Mouse (Mus musculus) lung, embryonic 15.5 days (tissue): Measurements from ENCODE around the gene AA467197. TPM values are rescaled to one million over a fixed set of nuclear protein-coding genes. Genes with fewer than 3 reads are reported as not detected.

Experiments
- ATAC-seq: fragments of 200-750 bp; cut with Nextera tagmentation; 2 replicates; pipeline ENCODE4 v1.8.0; 2017; ENCODE audit warnings: moderate number of reproducible peaks, borderline replicate concordance; ENCODE audit not compliant: low FRiP score, low TSS enrichment; ENCODE audit errors: extremely low read depth
- H3K27ac ChIP-seq: fragments of 300-500 bp; sonication (generic); 2 replicates; pipeline ENCODE4 v1.5.1; 2015; ENCODE audit warnings: moderate library complexity, mild to moderate bottlenecking, inconsistent platforms
- H3K27me3 ChIP-seq: fragments of 300-500 bp; sonication (generic); 2 replicates; pipeline ENCODE4 v1.6.1; 2015; ENCODE audit warnings: inconsistent platforms
- H3K36me3 ChIP-seq: fragments of 300-500 bp; sonication (generic); 2 replicates; pipeline ENCODE4 v1.6.1; 2015; ENCODE audit warnings: inconsistent platforms
- H3K4me1 ChIP-seq: fragments of 300-500 bp; sonication (generic); 2 replicates; pipeline ENCODE4 v1.6.1; 2015; ENCODE audit warnings: inconsistent platforms
- H3K4me2 ChIP-seq: fragments of 300-500 bp; sonication (generic); 2 replicates; pipeline ENCODE4 v1.6.1; 2015; ENCODE audit warnings: inconsistent platforms, mild to moderate bottlenecking, moderate library complexity
- H3K4me3 ChIP-seq: fragments of 300-500 bp; sonication (generic); 2 replicates; pipeline ENCODE4 v1.5.1; 2015; ENCODE audit warnings: mild to moderate bottlenecking, inconsistent platforms
- H3K9ac ChIP-seq: fragments of 300-500 bp; sonication (generic); 2 replicates; pipeline ENCODE4 v1.6.1; 2015; ENCODE audit warnings: inconsistent platforms
- H3K9me3 ChIP-seq: fragments of 300-500 bp; sonication (generic); 2 replicates; pipeline ENCODE4 v1.6.1; 2016; ENCODE audit warnings: inconsistent platforms
- WGBS: fragments of 180-500 bp; shearing (Covaris S2); methylation state at CpG from one replicate; pipeline ENCODE4 v1.1.7; 2015; 5-methylcytosine and 5-hydroxymethylcytosine counted together
- polyA plus RNA-seq: library from polyadenylated mRNA; unstranded; fragments of >200 nt; fragmentation: Nextera tagmentation; extraction: Ambion mirVana; gene quantifications from 2 replicates; pipeline ENCODE4 v1.2.1, GENCODE M21; 2015

The AA467197 gene
- polyA plus RNA-seq, 1 experiment from 2014 or later: 0.76 TPM

- H3K27me3 ChIP-seq: no peaks in the 10 kb centered on the region
- no peak overlapping the region for H3K4me2 ChIP-seq
- 78% methylated on average over 6 of the region's 6 CpGs for WGBS
- H3K36me3 ChIP-seq: no peaks in the 10 kb centered on the region
- H3K27ac ChIP-seq: no peak overlapping the region
- no peak for ATAC-seq
- H3K4me1 ChIP-seq: no peaks in the 10 kb centered on the region
- H3K4me3 ChIP-seq: no peak overlapping the region
- no peaks in the 10 kb centered on the region for H3K9me3 ChIP-seq
- no peak overlapping the region for H3K9ac ChIP-seq
Observed at GRCm38 (mm10) chr2:122617792-122618191, 19.0 kb upstream of the AA467197 start.

DNA sequence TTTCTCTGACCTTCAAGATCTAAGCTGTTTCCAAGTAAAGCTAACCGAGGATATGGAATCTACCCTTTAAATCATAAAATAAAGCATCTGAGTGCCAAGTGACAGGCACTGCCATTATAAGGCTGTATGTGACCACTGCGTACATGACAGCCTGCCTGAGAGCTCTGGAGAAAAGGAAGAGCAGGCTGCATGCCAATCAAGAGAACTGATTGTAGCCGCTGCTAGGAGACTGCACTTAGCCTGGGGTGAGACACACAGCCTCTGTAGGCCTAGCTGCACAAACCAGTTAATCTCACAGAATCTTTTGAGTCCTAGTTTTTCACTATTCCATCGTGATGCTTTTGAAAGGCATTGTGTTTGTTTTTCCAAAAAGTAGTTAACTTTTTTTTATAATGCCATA, 18.1 kb upstream of the AA467197 start:
- WGBS: 56% methylated on average over 4 of the region's 4 CpGs
- no peak overlapping the region for H3K4me2 ChIP-seq
- H3K4me1 ChIP-seq: no peaks in the 10 kb centered on the region
- H3K27me3 ChIP-seq: no peaks in the 10 kb centered on the region
- H3K27ac ChIP-seq: no peak overlapping the region
- ATAC-seq: no peak
- no peaks in the 10 kb centered on the region for H3K9me3 ChIP-seq
- no peak overlapping the region for H3K9ac ChIP-seq
- no peak overlapping the region for H3K4me3 ChIP-seq
- H3K36me3 ChIP-seq: no peaks in the 10 kb centered on the region

GRCm38 (mm10) chr2:122621337-122622110, 15.3 kb upstream of the AA467197 start:
- 75% methylated on average over 9 of the region's 9 CpGs for WGBS

DNA sequence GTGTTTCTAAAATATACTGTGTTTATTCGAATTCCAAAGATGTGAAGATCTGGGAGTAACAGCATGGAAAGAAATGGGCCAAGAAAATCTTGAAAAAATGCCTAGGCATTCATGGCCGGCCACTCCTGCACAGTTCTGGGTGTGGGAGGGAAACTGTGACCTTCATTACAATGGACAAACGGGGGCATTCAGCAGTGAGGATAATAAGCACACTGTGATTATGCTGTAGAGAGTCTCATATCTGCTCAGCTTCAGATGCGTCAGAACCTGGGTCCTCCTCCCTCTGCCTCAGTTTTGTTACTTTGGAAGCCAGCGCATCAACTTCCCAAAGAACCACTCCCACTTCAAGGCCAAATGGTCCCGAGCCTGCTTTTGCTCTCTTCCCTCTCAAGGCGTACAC, 10.9 kb upstream of the AA467197 start:
- Histone ChIP-seq H3K4me2 (no peak overlapping the region), H3K27ac (no peak overlapping the region), H3K4me1 (peaks cover 8% of the 10 kb centered on the region; the same call in 1 of the 2 replicates), H3K27me3 (no peaks in the 10 kb centered on the region), H3K4me3 (no peak overlapping the region), H3K9me3 (no peaks in the 10 kb centered on the region), H3K36me3 (no peaks in the 10 kb centered on the region), H3K9ac (no peak overlapping the region)
- WGBS: 55% methylated on average over 7 of the region's 7 CpGs
- ATAC-seq: no peak

More at GRCm38 (mm10) chr2:122621337-122622110, 15.3 kb upstream of the AA467197 start:
- H3K27ac ChIP-seq: no peak overlapping the region
- H3K4me3 ChIP-seq: no peak overlapping the region
- no peak overlapping the region for H3K9ac ChIP-seq
- no peaks in the 10 kb centered on the region for H3K27me3 ChIP-seq
- ATAC-seq: no peak
- no peaks in the 10 kb centered on the region for H3K9me3 ChIP-seq
- no peaks in the 10 kb centered on the region for H3K4me1 ChIP-seq
- H3K36me3 ChIP-seq: no peaks in the 10 kb centered on the region
- no peak overlapping the region for H3K4me2 ChIP-seq

- H3K36me3 ChIP-seq: peaks cover 12% of the 10 kb centered on the region
- no peaks in the 10 kb centered on the region for H3K9me3 ChIP-seq
- H3K27ac ChIP-seq: no peak overlapping the region
- ATAC-seq: no peak
- H3K4me2 ChIP-seq: 0 out of 2 replicates have a peak overlapping the region, but pooled peaks have one; percentile 8
- WGBS: 4% methylated on average over 7 of the region's 7 CpGs
- H3K4me3 ChIP-seq: no peak overlapping the region
- peaks cover 19% of the 10 kb centered on the region for H3K4me1 ChIP-seq
- no peak overlapping the region for H3K9ac ChIP-seq
- no peaks in the 10 kb centered on the region for H3K27me3 ChIP-seq
Observed at GRCm38 (mm10) chr2:122628976-122629375, 7.8 kb upstream of the AA467197 start.

DNA sequence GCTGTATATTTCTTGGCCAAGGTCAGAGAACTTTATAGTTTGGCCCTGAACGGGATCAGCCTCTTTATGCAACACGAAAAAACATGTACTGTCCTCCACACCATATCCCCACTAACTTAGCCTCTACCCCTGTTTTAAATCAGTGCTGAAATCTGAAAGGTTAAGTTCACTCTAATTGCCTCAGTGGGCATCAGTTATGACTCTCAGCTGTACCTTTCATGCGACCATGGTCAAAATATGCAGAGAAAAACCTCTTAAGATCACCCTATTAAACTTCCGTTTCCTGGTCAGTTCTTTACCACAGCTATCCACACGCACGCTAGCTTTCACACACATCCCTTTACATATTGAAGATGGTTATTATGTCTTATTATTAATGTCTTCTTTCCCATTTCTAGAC, 6.9 kb upstream of the AA467197 start:
- Histone ChIP-seq H3K4me1 (peaks cover 19% of the 10 kb centered on the region), H3K4me2 (peak overlapping the region; percentile 95), H3K4me3 (peak overlapping the region; percentile 94), H3K9me3 (no peaks in the 10 kb centered on the region), H3K9ac (peak overlapping the region; percentile 92; the same call in 1 of the 2 replicates), H3K36me3 (peaks cover 12% of the 10 kb centered on the region), H3K27ac (no peak overlapping the region), H3K27me3 (no peaks in the 10 kb centered on the region)
- no peak for ATAC-seq
- WGBS: 58% methylated on average over 6 of the region's 6 CpGs

DNA sequence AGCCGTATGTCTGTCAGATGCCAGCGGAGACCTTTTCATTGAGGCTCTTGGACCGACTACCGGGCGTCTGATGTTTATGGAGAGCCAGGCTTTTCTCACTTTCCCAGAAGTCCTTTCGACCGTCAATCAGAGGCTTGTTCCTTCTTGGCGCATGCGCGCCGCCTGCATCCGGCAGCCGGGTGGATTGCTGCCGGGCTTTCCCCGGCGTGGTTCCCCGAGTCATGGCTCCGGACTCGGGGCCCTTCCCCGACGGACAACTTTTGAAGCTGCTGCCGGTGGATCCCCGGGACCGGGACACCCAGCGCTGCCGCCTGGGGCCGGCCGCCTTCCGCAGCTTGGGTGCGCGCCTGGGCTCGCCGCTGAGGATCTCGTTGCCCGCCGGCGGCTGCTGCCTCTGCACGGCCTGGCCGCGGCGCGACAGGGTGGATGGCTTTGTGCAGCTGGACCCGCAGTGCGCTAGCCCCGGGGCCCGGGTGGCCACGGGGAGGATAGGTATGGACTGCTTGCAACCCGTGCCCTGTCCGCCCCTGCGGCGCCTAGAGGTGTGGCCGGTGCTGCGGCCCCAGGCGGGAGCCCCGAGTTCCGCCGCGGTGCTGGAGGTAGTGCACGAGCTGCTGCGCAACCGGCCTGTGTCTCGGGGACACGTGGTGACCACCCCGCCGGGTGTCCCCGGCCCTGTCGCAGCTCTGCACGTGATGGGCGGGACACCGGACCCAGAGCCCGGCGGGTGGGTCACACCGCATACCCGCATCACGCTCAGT, 6.1 kb upstream of the AA467197 start:
- H3K4me3 ChIP-seq: peak overlapping the region; percentile 94
- peaks cover 19% of the 10 kb centered on the region for H3K4me1 ChIP-seq
- peak overlapping the region; percentile 92 for H3K9ac ChIP-seq
- ATAC-seq: peak; percentile 82
- peak overlapping the region; percentile 77 for H3K27ac ChIP-seq
- H3K27me3 ChIP-seq: no peaks in the 10 kb centered on the region
- WGBS: under 1% methylated on average over 74 of the region's 75 CpGs
- peaks cover 12% of the 10 kb centered on the region for H3K36me3 ChIP-seq
- peak overlapping the region; percentile 95 for H3K4me2 ChIP-seq
- H3K9me3 ChIP-seq: no peaks in the 10 kb centered on the region

- peak overlapping the region; percentile 95 for H3K4me2 ChIP-seq
- WGBS: under 1% methylated on average over 53 of the region's 53 CpGs
- ATAC-seq: peak; percentile 62
Observed at GRCm38 (mm10) chr2:122631226-122631801, 5.5 kb upstream of the AA467197 start.

GRCm38 (mm10) chr2:122637526-122637997, 776 bp downstream of the AA467197 start:
- peaks cover 24% of the 10 kb centered on the region for H3K27me3 ChIP-seq
- H3K27ac ChIP-seq: no peak overlapping the region
- H3K4me1 ChIP-seq: peaks cover 5% of the 10 kb centered on the region; the same call in 1 of the 2 replicates
- peak overlapping the region; percentile 38 for H3K4me3 ChIP-seq
- H3K36me3 ChIP-seq: peaks cover 9% of the 10 kb centered on the region
- H3K9ac ChIP-seq: 0 out of 2 replicates have a peak overlapping the region, but pooled peaks have one; percentile 6
- ATAC-seq: 0 out of 2 replicates have a peak, but pooled peaks have one; percentile 46
- WGBS: 3% methylated on average over 36 of the region's 36 CpGs
- H3K4me2 ChIP-seq: peak overlapping the region; percentile 81
- no peaks in the 10 kb centered on the region for H3K9me3 ChIP-seq

More at GRCm38 (mm10) chr2:122631226-122631801, 5.5 kb upstream of the AA467197 start:
- no peaks in the 10 kb centered on the region for H3K27me3 ChIP-seq
- no peaks in the 10 kb centered on the region for H3K9me3 ChIP-seq
- peaks cover 19% of the 10 kb centered on the region for H3K4me1 ChIP-seq
- H3K4me3 ChIP-seq: peak overlapping the region; percentile 94
- H3K9ac ChIP-seq: peak overlapping the region; percentile 92
- peaks cover 12% of the 10 kb centered on the region for H3K36me3 ChIP-seq
- H3K27ac ChIP-seq: peak overlapping the region; percentile 77

- no peaks in the 10 kb centered on the region for H3K9me3 ChIP-seq
- H3K4me1 ChIP-seq: peaks cover 5% of the 10 kb centered on the region; the same call in 1 of the 2 replicates
- peak overlapping the region; percentile 38 for H3K4me3 ChIP-seq
- H3K27ac ChIP-seq: no peak overlapping the region
- H3K4me2 ChIP-seq: peak overlapping the region; percentile 81
- peaks cover 24% of the 10 kb centered on the region for H3K27me3 ChIP-seq
- peaks cover 6% of the 10 kb centered on the region for H3K36me3 ChIP-seq
- WGBS: 27% methylated on average over 12 of the region's 12 CpGs
- 0 out of 2 replicates have a peak overlapping the region, but pooled peaks have one; percentile 6 for H3K9ac ChIP-seq
- ATAC-seq: no peak
Observed at GRCm38 (mm10) chr2:122638029-122638428, 1.2 kb downstream of the AA467197 start.

DNA sequence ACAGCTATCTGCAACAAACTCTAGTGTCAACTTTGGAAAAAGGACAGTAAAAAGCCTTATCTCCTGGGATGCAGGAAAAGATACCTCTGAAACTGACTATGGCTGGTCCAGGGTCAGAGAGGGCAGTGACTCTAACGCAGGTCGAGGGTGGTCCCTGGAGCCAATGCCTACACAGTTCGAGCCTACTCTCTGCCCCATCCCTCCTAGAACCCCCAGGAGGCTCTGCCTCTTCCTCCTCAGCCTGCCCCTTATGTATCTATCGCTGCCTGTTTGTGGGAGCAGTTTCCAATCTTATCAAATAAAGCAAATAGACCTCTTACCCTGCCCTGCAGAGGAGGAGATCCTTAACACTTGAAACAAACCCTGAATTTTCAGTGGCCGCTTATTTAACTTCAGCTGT, 1.9 kb downstream of the AA467197 start:
- 23% methylated on average over 5 of the region's 5 CpGs for WGBS
- Histone ChIP-seq H3K27ac (no peak overlapping the region), H3K9ac (no peak overlapping the region), H3K9me3 (no peaks in the 10 kb centered on the region), H3K4me3 (no peak overlapping the region), H3K4me2 (no peak overlapping the region), H3K27me3 (peaks cover 24% of the 10 kb centered on the region), H3K4me1 (peaks cover 5% of the 10 kb centered on the region; the same call in 1 of the 2 replicates), H3K36me3 (no peaks in the 10 kb centered on the region)
- ATAC-seq: no peak
